Mouse (Mus musculus): Measurements from ENCODE around the gene Tln1.

DNA sequence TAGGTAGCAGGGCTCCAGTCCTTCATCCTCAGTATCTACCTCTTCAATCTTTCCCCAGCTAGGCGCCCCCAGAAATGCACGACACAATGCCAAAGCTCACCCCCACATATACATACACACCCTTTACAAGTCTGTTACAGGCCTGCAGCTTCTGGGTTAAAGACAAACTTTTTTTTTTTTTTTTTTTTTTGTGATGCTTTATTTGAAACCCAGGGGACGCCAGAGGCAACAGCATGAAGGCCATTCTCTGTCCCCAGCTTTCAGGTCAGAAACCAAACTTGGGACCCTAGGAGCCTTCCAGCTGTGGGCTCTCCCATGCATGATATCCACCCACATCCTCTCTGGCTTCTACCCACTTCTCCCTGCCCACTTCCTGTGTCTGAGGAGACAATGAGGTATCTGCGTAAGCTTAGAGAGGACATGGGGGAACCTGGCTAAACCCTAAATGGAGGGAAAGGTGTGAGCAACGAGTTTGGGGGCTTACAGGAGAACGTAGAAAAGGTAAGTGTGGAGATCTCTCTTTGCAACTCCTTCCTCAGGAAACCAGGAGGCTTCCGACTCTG, 80.5 kb downstream of the Tln1 start:
- TF ChIP-seq EP300 (IDR thresholded peaks at IDR 0.05; ENCODE audit: low read depth): no peak
- no peak for TF ChIP-seq CTCF (IDR thresholded peaks at IDR 0.05; ENCODE audit: low read depth)
